Mouse (Mus musculus): ENCODE data around the gene Slc7a6. TPM values are rescaled to one million over a fixed set of nuclear protein-coding genes. Genes with fewer than 3 reads are reported as not detected.

The Slc7a6 gene
- polyA plus RNA-seq, 1 experiment from 2014 or later: 52.5 TPM

DNA sequence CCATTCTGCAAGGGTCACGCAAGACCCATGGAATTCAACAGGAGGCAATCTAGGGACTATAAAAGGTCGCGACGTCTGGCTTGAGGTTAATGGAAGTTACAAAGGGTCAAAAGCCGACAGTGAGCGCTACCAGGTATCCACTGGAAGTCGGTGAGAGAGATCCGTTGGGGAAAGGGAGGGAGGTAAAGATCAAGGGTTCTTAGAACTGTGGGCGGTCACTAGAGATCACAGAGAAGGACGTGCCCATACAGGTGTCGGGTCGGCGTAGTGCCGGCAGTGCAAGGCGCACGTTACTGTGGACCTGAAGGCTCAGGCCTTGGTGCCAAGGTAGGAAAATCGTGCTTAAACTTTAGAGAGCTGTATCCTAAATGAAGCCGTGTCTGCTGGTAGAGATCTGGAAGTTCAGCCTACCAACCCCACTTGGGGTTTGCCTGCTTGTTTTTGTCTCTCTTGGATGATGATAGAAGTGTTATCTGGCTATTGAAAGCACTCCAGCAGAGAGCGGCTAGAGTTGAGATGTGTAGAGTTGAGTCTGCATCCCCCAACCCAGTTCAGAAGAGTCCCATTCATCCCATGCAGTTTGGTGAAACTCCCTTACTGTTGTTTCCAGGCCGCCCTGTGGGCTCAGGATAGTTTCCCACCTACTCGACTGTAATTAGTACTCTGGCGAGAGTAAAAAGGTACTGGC, 31.3 kb upstream of the Slc7a6 start:
- Histone ChIP-seq H3K4me3 (ENCODE audit: low read depth, low read length) (peak overlapping the region; percentile 62), H3K9me3 (ENCODE audit: control insufficient read depth, low read length) (no peaks in the 10 kb centered on the region), H3K27ac (ENCODE audit: low read depth, low read length) (peak overlapping the region; percentile 66), H3K4me2 (peak overlapping the region; percentile 93), H3K9ac (ENCODE audit: low read depth, low read length) (peak overlapping the region; percentile 52), H3K36me3 (ENCODE audit: control insufficient read depth, insufficient read depth, low read length) (peaks cover 8% of the 10 kb centered on the region; the same call in 1 of the 2 replicates), H3K27me3 (replicated peaks; ENCODE audit: control insufficient read depth, insufficient read depth, low read length) (peaks cover 50% of the 10 kb centered on the region), H3K4me1 (replicated peaks; ENCODE audit: control insufficient read depth, insufficient read depth, low read length) (peaks cover 26% of the 10 kb centered on the region)
- DNase-seq (ENCODE audit: low spot score): no peak
- WGBS: 5% methylated on average over 22 of the region's 22 CpGs
- ATAC-seq (replicated peaks; ENCODE audit: low FRiP score): no peak

DNA sequence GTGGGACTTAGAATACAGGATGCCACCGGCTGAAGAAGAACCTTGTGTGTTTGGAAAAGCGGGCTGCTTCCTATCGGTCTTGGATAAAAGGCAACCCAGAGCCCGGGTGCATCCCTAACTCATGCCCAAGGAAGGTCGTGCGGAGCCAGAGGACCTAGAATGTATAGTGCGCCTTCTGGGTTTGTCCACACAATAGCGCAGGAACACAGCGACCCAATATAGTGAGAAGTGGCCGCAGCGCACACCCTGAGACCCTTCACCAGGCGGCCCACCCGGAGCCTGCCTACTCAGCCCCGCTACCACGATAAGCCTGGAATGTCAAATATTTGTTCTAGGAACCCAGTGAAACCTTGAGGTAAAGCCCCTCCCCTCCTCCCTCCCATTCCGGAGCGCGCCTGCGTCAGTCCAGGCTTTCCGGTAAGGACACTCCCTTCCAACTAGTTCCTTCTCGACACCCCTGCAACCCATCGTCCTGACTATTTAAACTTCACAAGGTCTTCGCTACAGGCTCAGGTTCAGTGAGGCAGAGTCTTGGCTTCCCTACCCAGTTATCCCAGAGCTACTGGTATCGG, 30.7 kb upstream of the Slc7a6 start:
- H3K27ac ChIP-seq (ENCODE audit: low read depth, low read length): peak overlapping the region; percentile 66; the same call in 1 of the 2 replicates
- peak overlapping the region; percentile 62 for H3K4me3 ChIP-seq (ENCODE audit: low read depth, low read length)
- peak overlapping the region; percentile 52; the same call in 1 of the 2 replicates for H3K9ac ChIP-seq (ENCODE audit: low read depth, low read length)
- H3K36me3 ChIP-seq (ENCODE audit: control insufficient read depth, insufficient read depth, low read length): peaks cover 3% of the 10 kb centered on the region; the same call in 1 of the 2 replicates
- peaks cover 24% of the 10 kb centered on the region for H3K4me1 ChIP-seq (replicated peaks; ENCODE audit: control insufficient read depth, insufficient read depth, low read length)
- ATAC-seq (replicated peaks; ENCODE audit: low FRiP score) (peak; percentile 24; the same call in 1 of the 2 replicates), DNase-seq (ENCODE audit: low spot score) (peak; percentile 75)
- WGBS: under 1% methylated on average over 24 of the region's 24 CpGs
- H3K27me3 ChIP-seq (replicated peaks; ENCODE audit: control insufficient read depth, insufficient read depth, low read length): peaks cover 48% of the 10 kb centered on the region
- peak overlapping the region; percentile 93 for H3K4me2 ChIP-seq
- no peaks in the 10 kb centered on the region for H3K9me3 ChIP-seq (ENCODE audit: control insufficient read depth, low read length)

DNA sequence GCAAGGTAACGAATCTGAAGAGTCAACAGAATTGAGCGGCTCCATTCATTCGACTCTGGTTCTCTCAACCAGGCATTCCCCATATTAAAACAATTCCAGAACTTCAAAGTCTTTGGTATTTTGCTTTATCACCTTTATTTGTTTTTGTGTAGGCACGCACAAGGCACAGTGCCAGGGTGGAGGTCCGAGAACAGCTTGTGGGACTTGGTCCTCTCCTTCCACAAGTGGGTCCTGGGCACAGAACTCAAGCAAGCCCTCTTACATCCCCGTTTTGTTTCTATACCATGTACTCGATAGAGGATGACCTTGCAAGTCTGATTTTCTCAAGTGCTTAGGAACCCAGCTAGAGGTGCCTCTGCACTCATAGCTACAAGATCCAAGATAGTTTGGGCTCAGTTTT, 30.0 kb upstream of the Slc7a6 start:
- ATAC-seq (replicated peaks; ENCODE audit: low FRiP score) (no peak), DNase-seq (ENCODE audit: low spot score) (no peak)
- Histone ChIP-seq H3K27me3 (replicated peaks; ENCODE audit: control insufficient read depth, insufficient read depth, low read length) (peaks cover 44% of the 10 kb centered on the region), H3K9ac (ENCODE audit: low read depth, low read length) (peak overlapping the region; percentile 49; the same call in 1 of the 2 replicates), H3K36me3 (ENCODE audit: control insufficient read depth, insufficient read depth, low read length) (no peaks in the 10 kb centered on the region), H3K27ac (ENCODE audit: low read depth, low read length) (no peak overlapping the region), H3K9me3 (ENCODE audit: control insufficient read depth, low read length) (no peaks in the 10 kb centered on the region), H3K4me1 (replicated peaks; ENCODE audit: control insufficient read depth, insufficient read depth, low read length) (peaks cover 24% of the 10 kb centered on the region), H3K4me3 (ENCODE audit: low read depth, low read length) (peak overlapping the region; percentile 62), H3K4me2 (peak overlapping the region; percentile 93)
- WGBS: 17% methylated on average over 7 of the region's 7 CpGs

DNA sequence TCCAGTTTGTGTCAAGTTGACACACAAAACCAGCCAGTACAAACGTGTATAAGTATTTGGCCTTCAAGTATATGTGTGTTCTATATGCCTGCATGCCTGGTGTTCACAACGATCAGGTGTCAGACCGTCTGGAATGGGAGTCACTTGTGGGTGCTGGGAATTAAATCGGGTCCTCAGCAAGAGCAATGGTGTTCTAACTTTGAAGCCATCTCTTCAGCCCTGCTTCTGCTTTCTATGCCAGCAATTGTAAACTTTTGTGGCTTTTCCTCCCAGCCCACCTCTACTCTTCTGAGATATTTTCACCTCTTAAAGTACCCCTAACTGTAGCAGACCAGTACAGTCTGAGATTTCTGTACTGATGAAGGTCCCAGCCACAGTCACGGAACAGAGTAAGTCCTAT, 28.5 kb upstream of the Slc7a6 start:
- Histone ChIP-seq H3K9ac (ENCODE audit: low read depth, low read length) (no peak overlapping the region), H3K36me3 (ENCODE audit: control insufficient read depth, insufficient read depth, low read length) (no peaks in the 10 kb centered on the region), H3K4me3 (ENCODE audit: low read depth, low read length) (no peak overlapping the region), H3K4me1 (replicated peaks; ENCODE audit: control insufficient read depth, insufficient read depth, low read length) (peaks cover 24% of the 10 kb centered on the region), H3K27ac (ENCODE audit: low read depth, low read length) (no peak overlapping the region), H3K27me3 (replicated peaks; ENCODE audit: control insufficient read depth, insufficient read depth, low read length) (peaks cover 28% of the 10 kb centered on the region), H3K4me2 (no peak overlapping the region), H3K9me3 (ENCODE audit: control insufficient read depth, low read length) (no peaks in the 10 kb centered on the region)
- 65% methylated on average over 5 of the region's 5 CpGs for WGBS
- DNase-seq (ENCODE audit: low spot score) (no peak), ATAC-seq (replicated peaks; ENCODE audit: low FRiP score) (no peak)

DNA sequence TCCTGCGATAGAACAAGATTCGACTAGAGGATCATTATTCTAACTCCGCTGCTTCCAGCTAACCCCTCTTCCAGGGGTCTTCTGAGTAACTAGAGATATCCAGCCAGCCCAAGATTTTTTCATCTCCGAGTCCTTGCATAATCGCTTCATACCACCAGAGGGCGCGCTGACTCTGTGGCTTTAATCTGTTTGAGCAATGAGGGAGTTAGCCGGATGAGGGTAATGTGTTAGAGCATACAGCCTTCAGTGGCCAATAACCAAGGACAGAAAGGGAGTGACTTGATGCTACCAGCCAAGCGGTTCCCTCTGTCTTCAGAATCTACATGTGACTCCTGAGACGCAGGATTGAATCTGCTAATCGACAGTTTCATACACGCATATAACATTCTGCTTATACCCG, 27.9 kb upstream of the Slc7a6 start:
- Histone ChIP-seq H3K9me3 (ENCODE audit: control insufficient read depth, low read length) (no peaks in the 10 kb centered on the region), H3K27ac (ENCODE audit: low read depth, low read length) (no peak overlapping the region), H3K4me3 (ENCODE audit: low read depth, low read length) (no peak overlapping the region), H3K4me2 (no peak overlapping the region; the same call in 1 of the 2 replicates), H3K9ac (ENCODE audit: low read depth, low read length) (no peak overlapping the region), H3K4me1 (replicated peaks; ENCODE audit: control insufficient read depth, insufficient read depth, low read length) (peaks cover 21% of the 10 kb centered on the region), H3K36me3 (ENCODE audit: control insufficient read depth, insufficient read depth, low read length) (no peaks in the 10 kb centered on the region), H3K27me3 (replicated peaks; ENCODE audit: control insufficient read depth, insufficient read depth, low read length) (peaks cover 22% of the 10 kb centered on the region)
- ATAC-seq (replicated peaks; ENCODE audit: low FRiP score): 0 out of 2 replicates have a peak, but pooled peaks have one; percentile 33
- DNase-seq (ENCODE audit: low spot score): peak; percentile 81
- WGBS: 16% methylated on average over 13 of the region's 13 CpGs

DNA sequence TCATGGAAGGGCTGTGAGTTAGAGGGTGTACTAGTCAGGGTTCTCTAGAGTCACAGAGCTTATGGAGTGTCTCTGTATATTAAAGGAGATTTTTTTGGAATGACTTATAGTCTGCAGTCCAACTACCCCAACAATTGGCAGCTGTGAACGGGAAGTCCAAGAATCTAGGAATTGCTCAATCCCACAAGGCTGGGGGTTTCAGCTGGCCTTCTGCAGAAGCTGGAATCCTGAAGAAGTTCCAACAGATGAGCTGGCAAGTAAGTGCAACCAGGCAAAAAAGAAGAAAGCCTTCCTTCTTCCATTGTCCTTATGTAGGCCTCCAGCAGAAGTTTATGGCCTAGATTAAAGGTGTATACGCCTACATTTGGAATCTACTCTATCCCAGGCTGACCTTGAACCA, 23.3 kb upstream of the Slc7a6 start:
- H3K9ac ChIP-seq (ENCODE audit: low read depth, low read length): no peak overlapping the region
- no peak overlapping the region for H3K4me3 ChIP-seq (ENCODE audit: low read depth, low read length)
- DNase-seq (ENCODE audit: low spot score) (no peak), ATAC-seq (replicated peaks; ENCODE audit: low FRiP score) (no peak)
- no peaks in the 10 kb centered on the region for H3K9me3 ChIP-seq (ENCODE audit: control insufficient read depth, low read length)
- no peaks in the 10 kb centered on the region for H3K27me3 ChIP-seq (replicated peaks; ENCODE audit: control insufficient read depth, insufficient read depth, low read length)
- H3K4me1 ChIP-seq (replicated peaks; ENCODE audit: control insufficient read depth, insufficient read depth, low read length): no peaks in the 10 kb centered on the region
- 78% methylated on average over 2 of the region's 2 CpGs for WGBS
- H3K4me2 ChIP-seq: no peak overlapping the region
- H3K27ac ChIP-seq (ENCODE audit: low read depth, low read length): no peak overlapping the region
- H3K36me3 ChIP-seq (ENCODE audit: control insufficient read depth, insufficient read depth, low read length): no peaks in the 10 kb centered on the region

DNA sequence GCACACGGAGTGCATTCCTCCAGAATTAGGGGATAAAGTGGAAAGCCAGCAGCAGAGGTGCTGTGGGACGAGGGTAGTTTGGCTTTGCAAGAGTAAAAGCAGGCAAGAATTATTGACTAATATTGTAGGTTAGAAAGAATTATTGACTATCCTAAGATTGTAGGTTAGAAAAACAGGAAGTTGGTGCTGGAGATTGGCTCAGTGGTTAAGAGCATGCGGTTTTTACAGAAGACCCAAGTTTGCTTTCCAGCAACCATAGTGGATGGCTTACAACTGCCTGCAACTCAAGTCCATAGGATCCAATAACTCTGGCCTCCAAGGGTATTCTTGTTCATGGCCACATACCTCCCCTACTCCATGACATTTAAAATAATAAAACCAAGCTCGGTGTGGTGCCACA, 22.6 kb upstream of the Slc7a6 start:
- 70% methylated on average over 4 of the region's 4 CpGs for WGBS
- ATAC-seq (replicated peaks; ENCODE audit: low FRiP score): no peak
- no peaks in the 10 kb centered on the region for H3K9me3 ChIP-seq (ENCODE audit: control insufficient read depth, low read length)
- H3K4me1 ChIP-seq (replicated peaks; ENCODE audit: control insufficient read depth, insufficient read depth, low read length): peaks cover 4% of the 10 kb centered on the region
- H3K9ac ChIP-seq (ENCODE audit: low read depth, low read length): no peak overlapping the region
- H3K4me2 ChIP-seq: no peak overlapping the region
- H3K27ac ChIP-seq (ENCODE audit: low read depth, low read length): no peak overlapping the region
- no peaks in the 10 kb centered on the region for H3K36me3 ChIP-seq (ENCODE audit: control insufficient read depth, insufficient read depth, low read length)
- no peak overlapping the region for H3K4me3 ChIP-seq (ENCODE audit: low read depth, low read length)
- no peaks in the 10 kb centered on the region for H3K27me3 ChIP-seq (replicated peaks; ENCODE audit: control insufficient read depth, insufficient read depth, low read length)
- no peak for DNase-seq (ENCODE audit: low spot score)

DNA sequence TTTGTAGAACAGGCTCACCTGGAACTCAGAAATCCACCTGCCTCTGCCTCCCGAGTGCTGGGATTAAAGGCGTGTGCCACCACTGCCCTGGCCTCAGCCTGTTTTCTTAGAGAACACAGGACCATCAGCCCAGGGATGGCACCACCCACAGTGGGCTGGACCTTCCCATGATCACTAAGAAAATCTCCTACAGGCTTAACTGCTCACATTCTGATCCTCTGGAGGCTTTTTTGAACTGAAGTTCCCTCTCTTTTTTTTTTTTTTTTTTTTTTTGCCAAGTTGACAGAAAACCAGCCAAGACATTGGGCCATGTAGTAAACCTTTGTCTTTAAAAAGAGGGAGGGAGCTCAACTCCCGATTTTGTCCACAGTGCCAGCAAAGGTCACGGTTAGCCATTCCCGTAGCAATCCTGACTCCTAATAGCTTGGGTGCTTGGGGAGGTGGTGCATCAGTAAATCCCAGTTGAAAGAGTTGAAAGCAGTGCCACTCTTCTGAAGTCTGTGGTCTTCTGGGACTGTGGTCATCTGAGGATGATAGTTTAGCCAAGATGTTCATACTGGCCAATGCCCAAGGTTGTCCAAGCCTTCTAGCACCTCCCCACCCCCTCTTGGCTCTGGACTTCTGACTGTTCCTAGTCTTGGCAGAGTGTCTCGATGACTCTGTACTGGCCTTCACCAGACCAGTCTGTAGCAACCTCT, 20.6 kb upstream of the Slc7a6 start:
- H3K27me3 ChIP-seq (replicated peaks; ENCODE audit: control insufficient read depth, insufficient read depth, low read length): no peaks in the 10 kb centered on the region
- H3K27ac ChIP-seq (ENCODE audit: low read depth, low read length): no peak overlapping the region
- H3K36me3 ChIP-seq (ENCODE audit: control insufficient read depth, insufficient read depth, low read length): no peaks in the 10 kb centered on the region; the same call in 1 of the 2 replicates
- no peak for ATAC-seq (replicated peaks; ENCODE audit: low FRiP score)
- H3K4me3 ChIP-seq (ENCODE audit: low read depth, low read length): no peak overlapping the region
- 85% methylated on average over 6 of the region's 6 CpGs for WGBS
- no peak for DNase-seq (ENCODE audit: low spot score)
- H3K4me2 ChIP-seq: no peak overlapping the region
- peaks cover 12% of the 10 kb centered on the region for H3K4me1 ChIP-seq (replicated peaks; ENCODE audit: control insufficient read depth, insufficient read depth, low read length)
- H3K9ac ChIP-seq (ENCODE audit: low read depth, low read length): no peak overlapping the region
- no peaks in the 10 kb centered on the region for H3K9me3 ChIP-seq (ENCODE audit: control insufficient read depth, low read length)
